Mouse (Mus musculus): ENCODE measurements around the gene Tmem246.
A peak's percentile ranks its signal among the peaks of the same experiment; 100 is the strongest.
"Not testable (repeated sequence)": the region's sequence is repeated elsewhere in the genome, so short reads cannot be mapped to it uniquely, and the experiment has no call there.

Gene Tmem246

GRCm38 (mm10) chr4:49597183-49598100 is at the start of gene Tmem246:
Tmem246 (minus strand) TSS chr4:49597876.
- DNase-seq = peak; percentile 3 to 5

- DNase-seq = no peak
Measured at GRCm38 (mm10) chr4:49639913-49640312, 42.2 kb upstream of the Tmem246 start.

- DNase-seq = no peak
Measured at GRCm38 (mm10) chr4:49637821-49638220, 40.1 kb upstream of the Tmem246 start.

- DNase-seq = no peak
Measured at GRCm38 (mm10) chr4:49632139-49632481, 34.4 kb upstream of the Tmem246 start.

GRCm38 (mm10) chr4:49631319-49632138 is 33.9 kb upstream of the Tmem246 start, which contains the start of gene Rnf20:
Rnf20 (plus strand) TSS chr4:49632006.
- DNase-seq = peak; percentile 90 to 92

GRCm38 (mm10) chr4:49628941-49629340 is 31.3 kb upstream of the Tmem246 start:
- DNase-seq = no peak

GRCm38 (mm10) chr4:49626973-49627372 is 29.3 kb upstream of the Tmem246 start:
- peak; percentile 30 to 70 for DNase-seq

GRCm38 (mm10) chr4:49624969-49625368 is 27.3 kb upstream of the Tmem246 start:
- DNase-seq = not testable (repeated sequence)

GRCm38 (mm10) chr4:49623916-49624315 is 26.2 kb upstream of the Tmem246 start:
- DNase-seq = no peak

- no peak for DNase-seq
Measured at GRCm38 (mm10) chr4:49622272-49622671, 24.6 kb upstream of the Tmem246 start.

GRCm38 (mm10) chr4:49619861-49620260 is 22.2 kb upstream of the Tmem246 start:
- DNase-seq = not testable (repeated sequence)

GRCm38 (mm10) chr4:49616924-49617323 is 19.2 kb upstream of the Tmem246 start:
- DNase-seq = no peak

- no peak for DNase-seq
Measured at GRCm38 (mm10) chr4:49605459-49605858, 7.8 kb upstream of the Tmem246 start.

- no peak for DNase-seq
Measured at GRCm38 (mm10) chr4:49604616-49605015, 6.9 kb upstream of the Tmem246 start.

- no peak for DNase-seq
Measured at GRCm38 (mm10) chr4:49604016-49604546, 6.4 kb upstream of the Tmem246 start.

- DNase-seq = no peak
Measured at GRCm38 (mm10) chr4:49603161-49603560, 5.5 kb upstream of the Tmem246 start.

GRCm38 (mm10) chr4:49596846-49597182 is 862 bp downstream of the Tmem246 start:
- DNase-seq = no peak

GRCm38 (mm10) chr4:49590152-49590551 is 7.5 kb downstream of the Tmem246 start:
- DNase-seq = no peak

- DNase-seq = no peak
Measured at GRCm38 (mm10) chr4:49586811-49587210, 10.9 kb downstream of the Tmem246 start.

- DNase-seq = no peak
Measured at GRCm38 (mm10) chr4:49585524-49586101, 12.1 kb downstream of the Tmem246 start.

- no peak for DNase-seq
Measured at GRCm38 (mm10) chr4:49583965-49584831, 13.5 kb downstream of the Tmem246 start.

GRCm38 (mm10) chr4:49581256-49581655 is 16.4 kb downstream of the Tmem246 start:
- DNase-seq = no peak
